Mouse (Mus musculus) erythroblast, adult 5-6 weeks (primary cell): ENCODE measurements around the gene Calu. TPM values are rescaled to one million over a fixed set of nuclear protein-coding genes. Genes with fewer than 3 reads are reported as not detected.
"Not testable (repeated sequence)": the region's sequence is repeated elsewhere in the genome, so short reads cannot be mapped to it uniquely, and the experiment has no call there.

Experiments used
- ATAC-seq: replicated peaks from 2 replicates; pipeline ENCODE4 v1.8.0; 2016; ENCODE audit warnings: moderate number of reproducible peaks, mild to moderate bottlenecking, moderate TSS enrichment, inconsistent platforms; ENCODE audit not compliant: poor library complexity, low FRiP score, severe bottlenecking
- total RNA-seq, 2 experiments: library from RNA; stranded (forward) in 1 of 2; stranded (reverse) in 1 of 2; fragments of 150-400 nt in 1 of 2; fragments of 200-764, 138-1000 nt in 1 of 2; gene quantifications; 2 replicates each; pipeline versions ENCODE4 v1.2.3 to v1.2.4; 2015 to 2017; ENCODE audit warnings: low replicate concordance in 2 of 2

Gene Calu
- total RNA-seq (2015; ENCODE audit: low replicate concordance) (23.1 and 25.1 TPM in 2 replicates), total RNA-seq (2017; ENCODE audit: low replicate concordance) (34.1 and 52.3 TPM in 2 replicates)

DNA sequence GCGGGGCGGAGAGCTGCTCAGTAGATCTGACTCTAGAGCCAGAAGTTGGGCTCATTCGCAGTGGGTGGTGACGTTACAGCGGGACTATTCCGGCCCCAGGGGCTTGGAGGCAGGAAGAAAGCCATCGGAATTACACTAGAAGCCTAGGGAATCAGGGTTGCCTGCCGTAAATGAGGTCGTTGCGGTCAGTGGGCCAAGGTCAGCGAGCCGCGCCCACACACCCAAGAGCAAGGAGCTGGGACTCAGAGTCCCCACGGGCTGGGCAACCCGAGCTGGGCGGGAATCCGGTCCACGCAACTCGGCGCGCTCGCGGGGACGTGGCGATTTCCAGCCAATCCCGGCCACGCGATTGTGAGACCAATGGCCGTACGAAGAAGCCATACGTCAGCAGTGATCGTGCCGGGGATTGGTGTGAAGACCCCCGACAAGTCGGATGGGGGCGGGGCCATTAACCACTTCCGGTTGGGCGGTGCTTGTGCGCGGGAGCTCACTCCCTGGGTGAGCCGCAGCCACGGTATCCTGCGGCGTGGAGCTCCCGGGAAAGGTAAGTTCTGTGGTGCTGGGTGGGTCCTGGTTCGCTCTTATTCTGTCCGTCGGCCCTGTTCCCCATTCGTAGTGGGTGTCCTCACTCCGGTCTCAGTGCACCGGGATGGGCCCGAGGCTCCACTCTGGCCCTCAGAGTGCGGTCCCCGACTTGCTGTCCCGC, at the start of gene Calu:
Calu (plus strand) TSS at position 405 of the 706 bp plus-strand sequence.
- peak; percentile 100 for ATAC-seq

DNA sequence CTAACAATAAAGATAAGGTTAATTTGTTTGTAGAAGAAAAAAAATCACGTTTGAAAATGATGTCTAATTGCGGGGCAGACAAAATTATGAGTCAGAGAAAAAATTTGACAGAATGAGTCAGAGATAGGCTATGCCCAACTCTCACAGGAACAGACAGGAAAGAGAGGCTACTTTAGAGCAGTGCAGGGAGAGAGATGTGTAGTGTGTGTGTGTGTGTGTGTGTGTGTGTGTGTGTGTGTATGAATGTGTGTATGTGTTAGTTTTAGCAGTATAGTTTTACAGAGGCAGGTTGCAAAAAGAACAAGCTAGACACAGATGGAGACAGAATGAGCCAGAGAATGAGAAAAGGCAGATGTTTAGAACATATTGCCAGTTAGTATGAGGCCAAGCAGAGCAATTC, 48.8 kb upstream of the Calu start:
- no peak for ATAC-seq

DNA sequence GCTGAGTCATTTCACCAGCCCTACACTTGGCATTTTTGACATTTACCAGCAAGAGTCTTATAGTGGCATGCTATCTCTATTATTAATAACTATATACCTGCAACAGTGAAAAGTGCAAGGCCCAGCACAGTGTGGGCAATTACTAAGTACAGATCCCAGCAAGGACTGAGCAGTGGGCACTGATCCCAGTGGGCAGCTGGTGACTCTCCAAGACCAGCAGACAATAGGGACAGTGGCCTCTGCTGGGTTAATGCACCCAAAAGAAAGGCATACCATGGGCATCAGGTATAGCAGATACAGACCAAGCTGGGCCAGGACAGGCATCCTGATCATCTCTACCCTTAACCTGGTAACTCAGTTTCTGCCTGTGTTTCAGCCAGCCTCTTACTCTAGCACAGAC, 44.6 kb upstream of the Calu start:
- no peak for ATAC-seq

DNA sequence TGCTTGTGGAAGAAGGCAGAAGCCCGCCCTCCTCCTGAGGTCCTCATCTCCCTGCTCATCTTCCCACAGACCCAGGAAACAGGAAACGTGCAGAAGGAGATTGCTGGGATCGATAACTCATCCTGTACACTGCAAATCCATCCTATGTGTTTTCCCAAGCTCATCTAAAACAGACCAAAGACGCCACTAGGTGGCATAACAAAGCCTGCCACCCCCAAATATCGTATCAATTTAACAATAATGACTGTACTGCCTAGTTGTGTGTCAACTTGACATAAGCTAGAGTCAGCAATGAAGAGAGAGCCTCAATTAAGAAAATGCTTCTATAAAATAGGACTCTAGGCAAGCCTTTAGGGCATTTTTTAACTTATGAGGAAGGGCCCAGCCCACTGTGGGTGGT, 44.1 kb upstream of the Calu start:
- ATAC-seq: no peak

DNA sequence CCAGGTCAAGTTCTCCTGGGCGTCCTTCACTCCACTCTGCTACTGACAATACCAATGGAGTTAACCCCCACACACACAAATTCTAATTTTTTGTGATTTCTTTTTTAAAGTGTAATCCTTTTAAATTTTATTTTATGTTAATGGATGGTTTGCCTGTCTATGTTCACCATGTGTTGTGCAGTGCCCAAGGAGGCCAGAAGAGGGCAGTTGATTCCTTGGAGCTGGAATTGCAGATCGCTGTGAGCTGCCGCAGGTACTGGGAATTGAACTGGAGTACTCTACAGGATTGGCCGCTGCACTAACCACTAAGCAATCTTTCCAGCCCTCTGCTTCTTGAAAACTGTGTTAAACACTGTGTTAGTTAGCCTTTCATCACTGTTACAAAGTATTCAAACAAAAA, 42.4 kb upstream of the Calu start:
- no peak for ATAC-seq

DNA sequence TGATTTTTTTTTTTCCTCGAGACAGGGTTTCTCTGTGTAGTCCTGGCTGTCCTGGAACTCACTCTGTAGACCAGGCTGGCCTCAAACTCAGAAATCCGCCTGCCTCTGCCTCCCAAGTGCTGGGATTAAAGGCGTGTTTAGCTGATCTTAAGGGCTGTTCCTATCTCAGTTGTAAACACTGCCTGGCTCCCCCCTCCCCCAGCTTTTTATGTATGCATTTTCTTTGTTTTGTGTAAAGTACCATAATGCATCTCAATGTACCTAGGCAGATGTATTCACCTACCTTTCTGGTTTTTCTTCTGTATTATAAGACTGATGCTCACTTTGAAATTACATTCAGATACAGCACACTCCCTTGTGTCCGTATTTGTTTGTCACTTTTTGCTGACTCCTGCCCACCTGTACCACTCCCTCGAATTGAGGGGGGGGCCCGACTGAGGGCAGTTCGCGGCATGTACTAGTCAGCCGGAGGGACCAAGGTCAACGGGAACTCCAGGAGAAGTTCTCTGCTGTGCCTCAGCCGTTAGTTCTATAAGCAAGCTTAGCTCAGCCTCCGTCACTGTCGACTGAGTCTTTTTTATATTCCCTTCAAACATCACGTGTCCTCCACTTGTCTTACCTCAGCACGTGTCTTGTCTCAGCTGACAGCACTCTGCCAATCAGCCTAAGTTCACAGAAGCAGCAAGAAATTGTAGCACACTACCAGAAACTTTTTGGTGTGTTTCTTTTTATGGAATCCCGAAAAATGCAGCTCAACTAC, 38.8 kb upstream of the Calu start:
- ATAC-seq: no peak

DNA sequence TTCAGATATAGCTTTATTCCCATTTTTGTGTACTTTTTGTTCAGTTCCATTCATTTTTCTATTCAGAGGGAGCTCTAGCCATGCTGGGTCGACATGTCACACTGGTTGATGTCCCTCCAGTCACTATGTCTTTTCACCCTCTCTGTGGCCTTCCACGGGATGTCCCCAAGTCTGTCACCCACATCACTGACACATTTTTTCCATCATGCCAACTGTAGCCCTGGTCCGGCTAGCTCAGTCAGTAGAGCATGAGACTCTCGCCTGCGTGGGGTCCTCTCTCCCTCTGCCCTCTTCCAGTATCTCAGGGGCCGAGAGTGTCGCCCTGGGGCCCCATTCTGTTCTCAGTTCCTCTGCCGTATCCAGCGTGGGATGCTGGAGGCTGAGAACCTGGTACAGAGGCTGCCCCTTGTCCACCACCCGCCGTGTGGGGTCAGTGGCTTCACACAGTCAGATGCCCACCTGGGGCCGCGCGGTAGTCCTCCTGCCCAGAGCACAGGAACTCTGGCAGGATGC, 34.1 kb upstream of the Calu start:
- ATAC-seq: no peak

DNA sequence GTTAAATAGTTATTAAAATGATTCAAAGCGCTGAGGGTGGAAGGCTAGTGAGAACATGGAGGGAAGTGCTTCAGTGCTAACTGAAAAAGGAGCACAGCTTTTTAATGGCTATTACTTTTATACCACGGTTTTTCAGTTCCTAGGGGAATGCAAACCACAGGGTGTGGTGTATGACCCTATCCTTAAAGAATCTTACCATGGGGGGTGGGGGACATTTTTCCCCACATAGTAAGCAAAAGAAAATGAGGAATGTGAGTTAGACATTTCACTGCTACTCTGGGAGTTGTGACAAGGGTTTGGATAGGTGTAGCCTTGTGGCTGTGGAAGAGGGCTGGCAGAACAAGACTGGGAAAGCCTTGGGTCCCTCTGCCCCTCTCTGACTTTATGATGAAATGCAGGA, 30.6 kb upstream of the Calu start:
- no peak for ATAC-seq

DNA sequence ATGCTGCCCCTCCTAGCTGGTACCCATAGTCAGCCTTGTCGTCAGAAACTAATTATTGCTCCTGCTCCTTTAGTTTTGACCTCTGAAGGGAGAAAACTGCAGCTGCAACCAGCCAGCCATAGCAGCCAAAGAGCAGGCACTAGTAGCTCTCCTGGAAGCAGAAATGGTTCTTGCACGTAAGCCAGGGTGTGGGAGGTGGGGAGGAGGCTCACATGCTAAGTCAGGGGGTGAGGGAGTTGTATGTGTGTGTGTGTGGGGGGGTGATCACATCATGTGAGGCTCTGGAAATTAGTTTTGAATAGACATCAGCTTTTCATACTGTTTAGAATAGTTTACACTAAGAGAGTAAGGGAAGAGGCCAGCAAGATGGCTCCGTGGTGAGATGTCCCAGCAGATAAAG, 29.9 kb upstream of the Calu start:
- no peak for ATAC-seq

DNA sequence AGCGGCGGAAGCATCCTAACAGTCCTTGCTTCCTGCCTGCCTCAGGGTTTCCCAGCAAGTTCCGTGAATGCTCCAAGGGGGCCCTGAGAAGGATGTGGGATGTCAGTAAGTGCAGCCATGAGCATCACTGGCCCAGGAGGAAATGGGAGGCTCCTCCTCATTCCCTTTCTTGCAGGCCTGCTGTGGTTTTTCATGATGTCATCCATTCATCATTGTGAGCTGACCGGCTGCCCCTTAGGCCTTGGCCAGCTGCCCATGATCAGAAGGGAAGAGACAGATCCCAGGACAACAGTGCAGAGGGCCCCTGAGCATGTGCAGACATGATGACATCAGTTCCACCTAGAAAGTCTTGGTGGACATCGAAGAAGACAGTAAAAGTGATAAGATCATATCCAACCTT, 29.0 kb upstream of the Calu start, which contains the start of gene Fam71f1:
Fam71f1 (plus strand) TSS at position 262 of the 400 bp plus-strand sequence.
- ATAC-seq: no peak

DNA sequence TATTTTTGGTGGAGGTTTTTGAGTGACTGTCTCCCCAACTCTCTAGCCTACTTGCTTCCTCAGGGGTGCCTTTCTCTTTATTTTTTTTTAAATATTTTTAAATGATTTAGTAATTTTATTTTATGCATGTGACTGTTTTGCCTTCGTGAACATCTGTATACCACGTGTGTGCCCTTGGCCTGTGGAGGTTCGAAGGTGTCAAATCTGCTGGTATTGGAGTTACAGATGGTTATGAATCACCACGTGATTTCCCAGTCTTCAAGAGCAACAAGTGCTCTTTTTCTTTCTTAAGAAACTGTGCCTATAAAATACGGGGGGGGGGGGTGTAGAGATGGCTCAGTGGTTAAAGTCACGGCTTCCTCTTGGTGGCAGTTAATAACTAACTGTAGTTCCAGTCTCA, 26.3 kb upstream of the Calu start:
- ATAC-seq: no peak

DNA sequence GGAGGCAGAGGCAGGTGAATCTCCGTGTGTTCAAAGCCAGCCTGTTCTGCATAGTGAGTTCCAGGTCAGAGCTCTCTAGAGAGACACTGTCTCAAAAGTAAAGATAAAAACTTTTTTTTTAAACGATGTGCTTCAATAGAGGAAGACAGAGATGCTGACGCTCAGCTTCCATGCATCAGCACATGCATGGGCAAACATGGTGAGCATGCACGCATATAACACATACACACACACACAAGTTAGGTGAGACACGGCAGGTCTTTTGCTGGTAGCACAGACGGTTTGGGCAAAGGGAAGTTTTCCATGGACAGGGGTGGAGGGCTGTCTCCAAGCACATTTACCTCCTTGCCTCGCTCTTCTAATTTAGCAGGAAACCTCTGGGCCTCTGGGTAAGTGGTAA, 25.7 kb upstream of the Calu start:
- no peak for ATAC-seq

DNA sequence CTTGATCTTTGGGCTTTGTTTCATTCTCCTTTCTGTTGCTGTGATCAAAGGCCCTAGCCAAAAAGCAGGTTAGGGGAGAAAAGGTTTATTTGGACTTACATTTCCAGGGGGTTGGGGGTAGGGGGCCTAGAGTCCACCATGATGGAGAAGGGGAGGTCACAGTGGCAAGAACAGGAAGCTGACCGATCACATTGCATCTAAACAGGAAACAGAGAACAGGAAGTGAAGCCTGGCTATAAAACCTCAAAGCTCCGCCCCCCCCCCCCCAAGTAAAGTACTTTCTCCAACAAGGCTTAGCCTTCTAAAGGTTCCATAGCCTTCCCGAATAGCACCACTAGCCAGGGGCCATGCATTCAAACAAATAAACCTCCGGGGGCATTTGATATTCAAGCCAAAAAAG, 25.1 kb upstream of the Calu start:
- no peak for ATAC-seq

DNA sequence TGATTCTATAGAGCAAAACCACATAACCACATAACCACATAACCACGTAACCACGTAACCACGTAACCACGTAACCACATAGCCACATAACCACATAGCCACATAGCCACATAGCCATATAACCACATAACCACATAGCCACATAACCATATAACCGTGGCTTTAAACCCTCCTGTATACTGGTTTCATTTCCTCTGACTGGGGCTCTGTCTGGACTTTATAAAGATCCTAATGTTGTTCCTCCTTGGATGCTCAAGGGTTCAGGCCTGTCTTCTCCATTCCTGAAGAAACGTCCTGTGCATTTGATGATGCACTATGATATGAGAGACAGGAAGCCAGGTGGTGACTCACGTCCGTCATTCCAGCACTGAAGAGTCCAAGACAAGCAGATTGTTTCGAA, 20.9 kb upstream of the Calu start:
- no peak for ATAC-seq

DNA sequence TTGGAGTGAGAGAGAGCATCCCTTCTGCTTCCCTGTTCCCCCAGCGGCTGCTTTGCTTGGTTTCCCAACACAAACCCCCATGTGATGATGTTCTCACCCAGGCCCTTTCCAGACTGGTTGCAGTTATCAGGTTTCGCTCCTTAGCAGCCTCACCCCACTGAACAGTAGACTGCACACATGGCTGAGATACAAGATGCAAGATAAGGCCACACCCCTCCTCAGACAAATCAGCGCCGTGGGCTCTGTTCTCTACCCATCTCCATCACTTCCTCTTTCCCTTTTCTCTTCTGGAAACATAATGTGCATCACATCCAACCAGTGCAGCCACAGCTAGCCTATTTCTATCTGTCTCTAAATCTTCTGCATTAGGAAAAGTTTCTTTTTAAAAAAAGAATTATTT, 18.4 kb upstream of the Calu start:
- no peak for ATAC-seq

DNA sequence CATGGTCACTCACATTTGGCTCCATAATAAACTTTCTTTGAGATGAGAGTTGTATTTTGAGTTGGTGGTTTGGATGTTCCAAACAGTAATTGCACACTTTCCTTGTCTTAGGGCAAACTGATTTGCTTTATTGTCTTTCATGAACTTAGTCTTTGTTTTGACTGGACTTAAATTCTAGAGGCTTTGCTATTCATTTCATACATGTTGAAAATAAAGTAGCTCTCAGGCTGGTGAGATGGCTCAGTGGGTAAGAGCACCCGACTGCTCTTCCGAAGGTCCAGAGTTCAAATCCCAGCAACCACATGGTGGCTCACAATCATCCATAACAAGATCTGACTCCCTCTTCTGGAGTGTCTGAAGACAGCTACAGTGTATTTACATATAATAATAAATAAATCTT, 1.4 kb upstream of the Calu start:
- ATAC-seq: not testable (repeated sequence)

DNA sequence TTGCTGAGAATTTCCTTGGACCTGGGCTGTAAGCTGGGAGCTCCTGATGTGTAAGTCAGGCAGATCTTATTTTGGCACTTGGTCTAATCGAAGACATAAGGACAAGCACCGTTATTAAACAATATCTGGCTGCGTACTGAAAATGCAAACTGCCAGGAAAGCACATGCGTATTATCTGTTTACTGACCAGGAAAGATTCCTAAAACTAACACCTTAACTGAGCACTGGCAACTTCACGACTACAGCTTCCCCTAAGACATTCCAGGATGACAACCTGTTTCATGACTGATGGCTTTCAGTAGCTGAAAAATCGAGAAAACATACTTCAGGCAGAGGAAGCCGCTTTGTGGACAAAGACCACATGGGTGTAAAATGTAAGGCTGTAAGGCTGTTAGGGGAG, 680 bp upstream of the Calu start:
- ATAC-seq: no peak

DNA sequence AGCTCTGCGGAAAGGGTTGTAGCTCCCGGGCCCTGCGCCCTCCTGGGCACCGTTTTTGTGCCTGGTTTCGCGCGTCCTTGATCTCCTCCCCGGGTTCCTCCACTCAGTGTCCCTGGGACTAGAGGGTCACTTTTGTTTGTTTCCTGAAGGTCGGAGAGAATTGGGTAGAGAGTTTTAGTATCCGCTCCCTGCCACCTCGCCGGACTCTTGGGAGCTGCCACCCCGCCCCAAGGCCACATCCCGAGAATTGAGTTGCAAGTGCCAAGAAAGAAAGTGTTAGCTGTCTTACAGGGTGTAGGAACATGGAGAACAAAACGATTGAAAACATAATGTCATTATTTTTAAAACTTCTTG, 479 bp downstream of the Calu start:
- peak; percentile 19; the same call in 1 of the 2 replicates for ATAC-seq

DNA sequence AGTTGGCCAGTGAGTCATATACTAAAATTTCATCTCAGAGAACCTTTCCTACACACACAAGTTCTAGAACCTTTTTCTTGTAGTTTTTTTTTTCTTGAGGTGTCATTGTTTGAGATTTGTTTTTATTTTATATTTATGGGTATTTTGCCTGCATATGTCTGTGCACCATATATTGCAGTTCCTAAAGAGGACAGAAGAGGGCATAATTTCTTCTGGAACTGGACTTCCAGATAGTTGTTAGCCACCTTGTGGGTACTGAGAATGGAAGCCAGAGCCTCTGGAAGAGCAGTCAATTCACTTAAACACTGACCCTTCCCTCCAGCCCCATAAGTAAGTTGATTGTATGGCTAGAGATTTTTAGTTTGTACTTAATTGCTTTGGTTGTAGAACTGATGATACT, 3.7 kb downstream of the Calu start:
- ATAC-seq: no peak

DNA sequence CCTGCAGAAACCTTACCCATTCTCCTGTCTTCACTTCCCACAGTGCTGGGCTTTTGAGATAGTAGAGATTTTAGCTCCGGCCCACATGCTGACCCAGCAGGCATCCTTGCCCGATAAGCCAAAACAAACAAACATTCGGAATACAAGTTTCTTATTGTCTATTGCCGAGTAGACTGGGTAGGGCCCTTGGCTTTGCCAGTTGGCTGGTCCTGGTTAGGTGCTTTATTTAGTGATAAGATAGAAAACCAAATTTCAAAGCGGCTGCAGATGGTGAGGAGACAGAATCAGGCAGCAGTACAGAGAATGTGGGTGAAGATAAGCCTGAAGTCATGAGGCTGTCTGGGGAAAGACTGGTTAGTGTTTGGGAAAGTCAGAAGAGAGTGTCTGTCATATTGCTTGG, 4.9 kb downstream of the Calu start:
- ATAC-seq: no peak

DNA sequence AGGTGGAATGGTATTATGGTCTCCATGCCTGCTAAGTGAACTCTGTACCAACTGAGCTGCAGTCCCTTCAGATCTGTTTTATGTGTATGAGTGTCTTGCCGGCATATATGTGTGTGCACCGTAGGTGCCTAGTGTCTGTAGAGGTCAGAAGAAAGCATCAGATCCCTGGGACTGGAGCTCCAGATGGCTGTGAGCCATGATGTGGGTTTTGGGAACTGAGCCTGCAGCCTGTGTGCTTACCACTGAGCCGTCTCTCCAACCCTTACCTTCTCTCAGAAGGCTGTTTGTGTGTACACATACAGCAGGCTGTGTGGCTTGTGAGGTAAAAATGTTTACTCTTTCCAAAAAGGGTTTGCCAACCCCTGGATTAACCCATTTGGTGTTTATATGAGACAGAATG, 11.5 kb downstream of the Calu start:
- no peak for ATAC-seq
